Mouse (Mus musculus): ENCODE results near the gene Olfr315.
"Not testable (repeated sequence)": the region's sequence is repeated elsewhere in the genome, so short reads cannot be mapped to it uniquely, and the experiment has no call there.

Olfr315 gene

GRCm38 (mm10) chr11:58772888-58773287 lies at the start of gene Olfr315:
Gene Olfr315 (plus strand): TSS chr11:58773188.
- no peak for DNase-seq (ENCODE audit: low spot score)

- DNase-seq (ENCODE audit: low spot score) = no peak
Observed at GRCm38 (mm10) chr11:58723914-58724313, 49.1 kb upstream of the Olfr315 start, which contains the start of gene Olfr318. Gene Olfr318 (minus strand): TSS chr11:58724014.

GRCm38 (mm10) chr11:58727896-58728650 lies 44.9 kb upstream of the Olfr315 start:
- not testable (repeated sequence) for DNase-seq (ENCODE audit: low spot score)

GRCm38 (mm10) chr11:58733372-58733771 lies 39.6 kb upstream of the Olfr315 start:
- no peak for DNase-seq (ENCODE audit: low spot score)

- DNase-seq (ENCODE audit: low spot score) = no peak
Observed at GRCm38 (mm10) chr11:58738792-58739262, 34.2 kb upstream of the Olfr315 start, which contains the start of gene Olfr317. Gene Olfr317 (minus strand): TSS chr11:58739212.

GRCm38 (mm10) chr11:58751096-58751495 lies 21.9 kb upstream of the Olfr315 start:
- DNase-seq (ENCODE audit: low spot score) = not testable (repeated sequence)

GRCm38 (mm10) chr11:58752434-58752833 lies 20.6 kb upstream of the Olfr315 start, which contains the start of gene Olfr316:
Gene Olfr316 (plus strand): TSS chr11:58752734.
- no peak for DNase-seq (ENCODE audit: low spot score)

GRCm38 (mm10) chr11:58782480-58783089 lies 9.6 kb downstream of the Olfr315 start, which contains the start of gene Olfr314:
Gene Olfr314 (plus strand): TSS chr11:58782952.
- DNase-seq (ENCODE audit: low spot score) = no peak

GRCm38 (mm10) chr11:58784182-58784581 lies 11.2 kb downstream of the Olfr315 start:
- no peak for DNase-seq (ENCODE audit: low spot score)

GRCm38 (mm10) chr11:58787651-58788050 lies 14.7 kb downstream of the Olfr315 start:
- DNase-seq (ENCODE audit: low spot score) = no peak

- no peak for DNase-seq (ENCODE audit: low spot score)
Observed at GRCm38 (mm10) chr11:58788346-58788745, 15.4 kb downstream of the Olfr315 start.

GRCm38 (mm10) chr11:58789532-58789931 lies 16.5 kb downstream of the Olfr315 start:
- no peak for DNase-seq (ENCODE audit: low spot score)

GRCm38 (mm10) chr11:58790053-58790452 lies 17.1 kb downstream of the Olfr315 start:
- DNase-seq (ENCODE audit: low spot score) = no peak

- DNase-seq (ENCODE audit: low spot score) = no peak
Observed at GRCm38 (mm10) chr11:58790646-58791045, 17.7 kb downstream of the Olfr315 start.

- DNase-seq (ENCODE audit: low spot score) = no peak
Observed at GRCm38 (mm10) chr11:58795856-58796255, 22.9 kb downstream of the Olfr315 start.

GRCm38 (mm10) chr11:58796850-58797249 lies 23.9 kb downstream of the Olfr315 start:
- DNase-seq (ENCODE audit: low spot score) = no peak

- DNase-seq (ENCODE audit: low spot score) = no peak
Observed at GRCm38 (mm10) chr11:58799747-58800146, 26.8 kb downstream of the Olfr315 start.

GRCm38 (mm10) chr11:58801558-58802228 lies 28.7 kb downstream of the Olfr315 start, which contains the start of gene Fam183b:
Gene Fam183b (minus strand): TSS chr11:58801960.
- no peak for DNase-seq (ENCODE audit: low spot score)

- no peak for DNase-seq (ENCODE audit: low spot score)
Observed at GRCm38 (mm10) chr11:58803871-58804270, 30.9 kb downstream of the Olfr315 start.

GRCm38 (mm10) chr11:58804393-58804792 lies 31.4 kb downstream of the Olfr315 start:
- DNase-seq (ENCODE audit: low spot score) = no peak

- DNase-seq (ENCODE audit: low spot score) = no peak
Observed at GRCm38 (mm10) chr11:58812001-58812400, 39.0 kb downstream of the Olfr315 start.

- not testable (repeated sequence) for DNase-seq (ENCODE audit: low spot score)
Observed at GRCm38 (mm10) chr11:58814700-58815099, 41.7 kb downstream of the Olfr315 start, which contains the start of gene Olfr313. Gene Olfr313 (plus strand): TSS chr11:58815000.
